Mouse (Mus musculus) midbrain, embryonic 12.5 days (tissue): ENCODE measurements around the gene Srrt. TPM values are rescaled to one million over a fixed set of nuclear protein-coding genes. Genes with fewer than 3 reads are reported as not detected.

Source experiments
- ATAC-seq: fragments of 200-750 bp; cut with Nextera tagmentation; 2 replicates; pipeline ENCODE4 v1.8.0; 2017; ENCODE audit warnings: low read depth, moderate TSS enrichment, moderate library complexity; ENCODE audit not compliant: low FRiP score
- H3K27ac ChIP-seq: fragments of 300-500 bp; sonication (generic); replicated peaks from 2 replicates; pipeline ENCODE4 v1.5.1; 2016; ENCODE audit warnings: mild to moderate bottlenecking
- H3K27me3 ChIP-seq: fragments of 300-500 bp; sonication (generic); 2 replicates; pipeline ENCODE4 v1.6.1; 2016; ENCODE audit warnings: mild to moderate bottlenecking
- H3K36me3 ChIP-seq: fragments of 300-500 bp; sonication (generic); 2 replicates; pipeline ENCODE4 v1.6.1; 2016
- H3K4me1 ChIP-seq: fragments of 300-500 bp; sonication (generic); 2 replicates; pipeline ENCODE4 v1.6.1; 2016
- H3K4me2 ChIP-seq: fragments of 300-500 bp; sonication (generic); replicated peaks from 2 replicates; pipeline ENCODE4 v1.6.1; 2016; ENCODE audit warnings: mild to moderate bottlenecking, moderate library complexity
- H3K4me3 ChIP-seq: fragments of 300-500 bp; sonication (generic); 2 replicates; pipeline ENCODE4 v1.5.1; 2016; ENCODE audit warnings: mild to moderate bottlenecking
- H3K9ac ChIP-seq: fragments of 300-500 bp; sonication (generic); replicated peaks from 2 replicates; pipeline ENCODE4 v1.6.1; 2016; ENCODE audit warnings: mild to moderate bottlenecking, moderate library complexity
- H3K9me3 ChIP-seq: fragments of 300-500 bp; sonication (generic); 2 replicates; pipeline ENCODE4 v1.6.1; 2016; ENCODE audit warnings: mild to moderate bottlenecking
- WGBS: fragments of 180-500 bp; shearing (Covaris S2); methylation state at CpG from one replicate; pipeline ENCODE4 v1.1.7; 2016; 5-methylcytosine and 5-hydroxymethylcytosine counted together
- polyA plus RNA-seq: library from polyadenylated mRNA; unstranded; fragments of >200 nt; fragmentation: Nextera tagmentation; extraction: Ambion mirVana; gene quantifications from 2 replicates; pipeline ENCODE4 v1.2.1, GENCODE M21; 2016

Gene Srrt
- polyA plus RNA-seq, 1 experiment from 2014 or later: 180 TPM

DNA sequence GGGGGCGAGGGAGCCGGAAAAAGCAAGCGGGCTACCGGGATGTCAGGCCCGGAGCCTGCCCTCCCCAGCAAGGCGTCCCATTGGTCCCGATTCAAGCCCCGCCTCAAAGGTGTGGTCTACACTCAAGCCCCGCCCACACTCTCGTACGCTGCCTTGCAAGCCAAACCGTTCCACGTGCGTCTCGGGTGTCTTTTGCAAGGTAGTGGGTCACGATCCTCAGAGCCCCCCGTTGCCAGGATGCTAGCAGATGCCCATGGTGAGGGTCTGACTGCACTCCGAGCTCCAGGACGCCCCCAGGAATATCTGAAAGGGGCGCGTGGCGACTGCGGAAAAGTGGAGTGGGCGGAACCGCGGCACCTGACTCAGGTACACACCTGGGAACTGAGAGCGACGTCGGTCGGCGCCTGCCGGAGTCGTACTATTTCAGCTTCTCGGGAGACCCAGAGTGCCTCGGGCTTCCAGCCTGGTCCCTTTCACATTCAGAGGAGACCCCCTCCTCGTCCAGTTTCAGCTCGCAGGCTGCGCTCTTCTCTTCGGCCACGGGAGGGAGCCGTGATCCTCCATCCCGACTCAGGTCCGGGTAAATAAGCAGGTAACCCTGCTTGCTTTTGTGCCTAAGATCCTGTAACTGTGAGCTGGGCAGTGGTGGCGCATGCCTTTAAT, 26.2 kb upstream of the Srrt start, which contains the start of gene Slc12a9:
Gene Slc12a9, minus strand, starts transcription at position 86 of the 663 bp plus-strand sequence.
- Histone ChIP-seq H3K27me3 (0 out of 2 replicates have a peak, but pooled peaks cover 5% of the 10 kb centered on the region), H3K27ac (peak within 1 kb of the TSS; percentile 76), H3K36me3 (0 out of 2 replicates have a peak, but pooled peaks cover 3% of the 10 kb centered on the region), H3K9me3 (no peaks in the 10 kb centered on the region), H3K9ac (peak within 1 kb of the TSS; percentile 85), H3K4me1 (peaks cover 12% of the 10 kb centered on the region), H3K4me3 (peak within 1 kb of the TSS; percentile 69), H3K4me2 (peak within 1 kb of the TSS; percentile 95)
- WGBS: under 1% methylated on average over 44 of the region's 44 CpGs
- ATAC-seq: peak; percentile 87

DNA sequence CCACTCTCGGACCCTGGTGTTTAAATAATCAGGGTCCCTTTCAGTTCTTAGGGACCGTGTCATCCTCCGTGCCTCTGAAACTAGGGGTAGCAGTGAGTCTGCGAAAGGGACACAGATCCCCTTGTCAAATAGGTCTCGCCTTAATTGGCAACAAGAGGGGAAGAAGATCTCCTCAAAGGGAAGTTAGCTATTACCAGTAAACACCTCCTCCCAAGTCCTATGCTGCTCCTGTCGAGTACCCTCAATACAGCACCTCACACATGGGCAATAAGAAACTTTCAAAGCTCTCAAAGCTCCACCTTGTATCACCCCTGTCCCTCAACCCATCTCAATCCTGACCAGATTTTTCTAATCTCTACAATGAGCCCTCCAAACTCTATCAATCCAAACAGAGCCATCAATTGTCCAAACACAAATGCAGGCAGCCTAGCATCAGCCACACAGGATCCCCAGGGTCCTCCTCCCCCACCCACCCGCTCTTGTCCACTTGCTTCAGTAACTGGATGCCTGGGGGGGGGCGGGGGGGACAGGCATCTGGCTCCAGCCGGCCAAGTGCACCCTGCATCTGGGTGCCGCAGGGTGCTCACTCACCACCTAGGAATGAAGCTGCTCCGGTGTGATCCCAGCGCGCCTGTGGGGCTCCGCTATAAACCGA, 25.5 kb upstream of the Srrt start:
- 15% methylated on average over 15 of the region's 15 CpGs for WGBS
- H3K27ac ChIP-seq: peak overlapping the region; percentile 76

DNA sequence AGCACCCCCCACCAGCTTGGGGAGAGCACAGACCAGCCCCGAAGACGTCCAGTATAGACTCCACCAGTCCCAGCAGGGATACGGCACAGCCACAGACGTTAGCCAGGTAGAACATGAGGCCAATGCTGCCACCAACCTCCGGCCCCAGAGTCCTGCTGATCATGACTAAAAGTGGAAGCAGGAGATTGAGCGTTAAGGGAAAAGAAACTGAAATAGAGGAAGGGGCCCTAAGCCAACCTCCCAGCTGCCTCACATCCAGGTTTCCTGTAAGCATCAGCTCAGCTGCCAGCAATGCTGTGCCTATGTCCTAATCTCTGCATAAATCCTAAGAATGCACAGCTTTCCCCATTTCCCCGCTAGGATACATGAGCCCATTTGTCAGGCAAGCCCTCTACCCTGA, 23.4 kb upstream of the Srrt start:
- no peaks in the 10 kb centered on the region for H3K9me3 ChIP-seq
- H3K9ac ChIP-seq: no peak overlapping the region
- ATAC-seq: no peak
- H3K4me1 ChIP-seq: peaks cover 11% of the 10 kb centered on the region
- no peak overlapping the region for H3K4me3 ChIP-seq
- H3K27ac ChIP-seq: no peak overlapping the region
- WGBS: 93% methylated on average over 7 of the region's 7 CpGs
- no peak overlapping the region for H3K4me2 ChIP-seq
- H3K27me3 ChIP-seq: no peaks in the 10 kb centered on the region
- peaks cover 17% of the 10 kb centered on the region for H3K36me3 ChIP-seq

More for the DNA sequence above, 25.5 kb upstream of the Srrt start:
- peaks cover 3% of the 10 kb centered on the region; the same call in 1 of the 2 replicates for H3K36me3 ChIP-seq
- H3K9ac ChIP-seq: peak overlapping the region; percentile 85
- peak overlapping the region; percentile 95 for H3K4me2 ChIP-seq
- peak overlapping the region; percentile 69 for H3K4me3 ChIP-seq
- no peak; the same call in 1 of the 2 replicates for ATAC-seq
- 0 out of 2 replicates have a peak, but pooled peaks cover 5% of the 10 kb centered on the region for H3K27me3 ChIP-seq
- H3K9me3 ChIP-seq: no peaks in the 10 kb centered on the region
- H3K4me1 ChIP-seq: peaks cover 11% of the 10 kb centered on the region

DNA sequence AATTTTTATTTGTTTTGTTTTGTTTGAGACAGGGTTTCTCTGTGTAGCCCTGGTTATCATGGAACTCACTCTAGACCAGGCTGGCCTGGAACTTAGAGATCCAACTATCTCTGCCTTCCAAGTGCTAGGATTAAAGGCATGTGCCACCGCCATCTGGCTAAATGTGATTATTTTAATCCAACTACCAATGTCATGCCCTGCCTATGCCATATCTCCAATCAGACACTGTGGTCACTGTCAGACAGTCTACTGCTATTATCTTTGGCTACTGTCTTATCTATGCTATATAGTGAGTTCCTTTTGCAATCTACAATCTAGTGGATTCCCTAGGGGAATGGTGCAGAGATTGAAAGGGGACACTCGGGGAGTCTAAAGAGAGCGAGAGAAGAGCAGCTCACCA, 13.5 kb upstream of the Srrt start:
- no peak overlapping the region for H3K4me3 ChIP-seq
- no peak overlapping the region for H3K27ac ChIP-seq
- H3K9me3 ChIP-seq: no peaks in the 10 kb centered on the region
- H3K27me3 ChIP-seq: peaks cover 5% of the 10 kb centered on the region; the same call in 1 of the 2 replicates
- H3K36me3 ChIP-seq: peaks cover 61% of the 10 kb centered on the region
- WGBS: 93% methylated on average over 3 of the region's 3 CpGs
- H3K9ac ChIP-seq: no peak overlapping the region
- H3K4me1 ChIP-seq: no peaks in the 10 kb centered on the region
- no peak overlapping the region for H3K4me2 ChIP-seq
- ATAC-seq: no peak

DNA sequence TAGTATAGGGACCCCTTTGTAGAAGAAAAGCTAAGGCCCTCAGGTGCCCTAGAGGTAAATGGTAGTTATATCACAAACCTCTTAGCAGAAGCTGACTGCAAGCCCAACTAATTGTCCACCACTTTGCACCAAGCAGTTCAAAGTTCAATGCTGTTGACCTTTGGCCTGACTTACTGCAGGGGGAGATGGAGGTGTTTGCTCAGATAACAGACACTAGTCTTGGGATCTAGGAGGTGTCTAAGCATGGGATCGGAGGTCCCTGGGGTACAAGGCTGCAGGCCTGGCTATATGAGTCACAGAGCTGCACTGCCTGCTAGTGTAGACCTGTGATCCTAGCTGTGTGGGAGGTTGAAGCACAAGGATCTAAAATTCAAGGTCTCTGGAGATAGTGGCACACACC, 11.1 kb upstream of the Srrt start:
- no peak overlapping the region for H3K4me2 ChIP-seq
- H3K9me3 ChIP-seq: no peaks in the 10 kb centered on the region
- 89% methylated on average over 1 of the region's 1 CpGs for WGBS
- peaks cover 11% of the 10 kb centered on the region; the same call in 1 of the 2 replicates for H3K27me3 ChIP-seq
- ATAC-seq: no peak
- peaks cover 21% of the 10 kb centered on the region for H3K4me1 ChIP-seq
- no peak overlapping the region for H3K27ac ChIP-seq
- no peak overlapping the region for H3K9ac ChIP-seq
- peaks cover 52% of the 10 kb centered on the region for H3K36me3 ChIP-seq
- no peak overlapping the region for H3K4me3 ChIP-seq

DNA sequence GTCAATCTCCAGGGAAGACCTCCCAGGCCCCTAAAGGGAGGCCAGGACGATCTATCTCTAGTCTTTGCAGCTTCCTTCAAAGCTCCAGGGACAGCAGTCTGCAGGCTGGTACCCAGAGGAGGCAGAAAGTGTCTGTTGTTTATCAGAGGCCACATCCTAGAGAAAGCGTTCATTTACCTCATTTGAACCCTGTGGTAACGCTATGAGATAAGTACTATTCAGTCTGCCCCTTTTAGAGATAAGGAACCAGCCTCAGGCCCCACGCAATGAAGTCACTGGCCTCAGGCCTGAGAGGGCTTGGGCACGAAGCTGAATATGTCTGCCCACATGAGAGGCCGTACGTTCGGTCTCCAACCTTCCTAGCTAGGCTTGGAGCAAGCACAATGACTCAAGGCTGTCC, 9.9 kb upstream of the Srrt start:
- 92% methylated on average over 8 of the region's 8 CpGs for WGBS
- H3K4me1 ChIP-seq: peaks cover 33% of the 10 kb centered on the region
- ATAC-seq: no peak
- H3K9me3 ChIP-seq: no peaks in the 10 kb centered on the region
- no peak overlapping the region for H3K27ac ChIP-seq
- H3K4me3 ChIP-seq: no peak overlapping the region
- peaks cover 11% of the 10 kb centered on the region; the same call in 1 of the 2 replicates for H3K27me3 ChIP-seq
- H3K4me2 ChIP-seq: no peak overlapping the region
- no peak overlapping the region for H3K9ac ChIP-seq
- H3K36me3 ChIP-seq: peaks cover 46% of the 10 kb centered on the region

DNA sequence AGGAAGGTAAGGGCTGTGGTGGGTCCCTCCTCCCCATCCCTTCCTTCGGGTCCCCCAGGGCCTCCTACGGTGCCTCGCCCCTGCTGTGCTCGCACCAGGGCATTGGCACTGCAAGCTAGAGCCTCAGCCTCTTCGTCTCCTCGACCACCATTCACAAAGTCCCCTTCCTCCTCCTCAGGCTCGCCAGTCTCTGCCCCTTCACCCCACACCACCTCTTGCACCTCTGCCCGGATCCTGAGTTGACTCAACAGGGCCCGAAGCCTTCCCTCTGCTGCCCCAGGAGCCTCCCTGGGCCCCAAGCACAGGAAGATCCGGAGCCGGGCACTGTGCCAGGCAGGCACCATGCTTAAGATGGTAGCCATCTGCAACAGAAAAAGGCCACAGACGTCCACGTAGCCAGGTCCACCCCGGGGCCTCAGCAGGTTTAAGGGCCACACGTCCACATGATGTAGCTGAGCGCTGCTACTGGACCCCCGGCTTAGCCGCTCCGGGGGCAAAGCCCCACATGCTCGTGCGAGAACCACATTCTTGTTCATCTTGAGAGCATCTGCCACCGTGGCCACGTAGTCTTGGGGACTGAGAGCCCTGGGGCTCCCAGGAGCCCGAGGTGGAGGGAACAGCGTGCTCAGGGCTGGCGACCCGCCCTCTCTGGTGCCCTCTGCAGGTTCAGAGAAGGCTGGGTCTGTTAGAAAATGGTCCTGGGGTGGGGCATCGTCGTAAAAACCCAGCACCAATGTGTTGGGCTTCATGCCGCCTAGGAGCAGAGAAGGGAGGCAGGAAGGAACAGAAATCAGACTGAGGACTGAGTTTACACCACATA, 7.8 kb upstream of the Srrt start:
- H3K9ac ChIP-seq: peak overlapping the region; percentile 74
- H3K9me3 ChIP-seq: no peaks in the 10 kb centered on the region
- no peak; the same call in 1 of the 2 replicates for ATAC-seq
- 34% methylated on average over 30 of the region's 30 CpGs for WGBS
- peaks cover 38% of the 10 kb centered on the region for H3K36me3 ChIP-seq
- peak overlapping the region; percentile 80; the same call in 1 of the 2 replicates for H3K27ac ChIP-seq
- peaks cover 11% of the 10 kb centered on the region; the same call in 1 of the 2 replicates for H3K27me3 ChIP-seq
- H3K4me3 ChIP-seq: no peak overlapping the region
- peak overlapping the region; percentile 73; the same call in 1 of the 2 replicates for H3K4me2 ChIP-seq
- peaks cover 40% of the 10 kb centered on the region for H3K4me1 ChIP-seq

DNA sequence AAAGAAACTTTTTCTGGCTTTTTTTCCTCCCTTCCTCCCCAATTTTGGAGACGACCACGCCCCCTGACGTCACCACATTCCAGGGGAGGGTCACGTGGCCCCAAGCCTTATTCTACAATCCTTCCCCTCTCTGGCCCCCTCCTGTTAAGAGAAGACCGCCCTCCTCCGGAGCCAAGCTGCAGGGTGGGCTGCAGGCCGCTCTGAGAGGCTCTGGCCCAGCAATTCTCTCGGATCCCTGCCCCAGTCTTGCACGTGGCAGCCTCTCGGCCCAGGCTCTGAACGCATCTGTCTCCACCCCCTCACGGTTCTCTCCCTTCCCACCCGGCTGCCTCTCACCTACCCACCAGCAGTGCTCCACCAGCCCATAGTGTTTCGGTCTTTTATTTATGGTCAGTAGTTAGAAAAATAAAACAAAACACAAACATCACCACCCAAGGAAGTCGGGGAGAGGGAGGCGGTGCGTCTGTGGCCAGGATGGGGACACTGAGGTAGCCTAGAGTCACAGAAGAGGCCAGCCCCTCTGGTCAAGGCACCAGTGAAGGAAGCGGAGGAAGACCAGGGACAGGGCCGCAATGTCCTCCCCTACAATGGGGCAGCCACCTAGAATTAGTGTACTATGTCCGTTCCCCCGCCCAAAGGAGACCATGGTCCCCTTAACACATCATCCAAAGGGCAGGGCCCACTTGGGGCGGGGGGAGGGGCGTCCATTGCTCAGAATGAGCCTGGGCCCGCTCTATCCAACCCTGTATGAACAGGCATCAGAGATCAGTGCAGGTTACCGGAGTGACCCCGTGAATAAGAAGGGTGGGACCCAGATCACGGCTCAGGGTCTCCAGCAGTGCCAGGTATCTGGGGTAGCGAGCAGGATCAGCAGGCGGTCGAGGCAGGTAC, 7.0 kb upstream of the Srrt start, which contains the start of gene Trip6:
Gene Trip6, minus strand, starts transcription at position 212 of the 891 bp plus-strand sequence.
- Histone ChIP-seq H3K4me1 (peaks cover 40% of the 10 kb centered on the region), H3K9ac (peak within 1 kb of the TSS; percentile 74), H3K27me3 (peaks cover 11% of the 10 kb centered on the region; the same call in 1 of the 2 replicates), H3K36me3 (peaks cover 38% of the 10 kb centered on the region), H3K4me3 (peak within 1 kb of the TSS; percentile 51), H3K27ac (peak within 1 kb of the TSS; percentile 80), H3K9me3 (no peaks in the 10 kb centered on the region), H3K4me2 (peak within 1 kb of the TSS; percentile 73)
- WGBS: 13% methylated on average over 30 of the region's 30 CpGs
- ATAC-seq: peak; percentile 88

DNA sequence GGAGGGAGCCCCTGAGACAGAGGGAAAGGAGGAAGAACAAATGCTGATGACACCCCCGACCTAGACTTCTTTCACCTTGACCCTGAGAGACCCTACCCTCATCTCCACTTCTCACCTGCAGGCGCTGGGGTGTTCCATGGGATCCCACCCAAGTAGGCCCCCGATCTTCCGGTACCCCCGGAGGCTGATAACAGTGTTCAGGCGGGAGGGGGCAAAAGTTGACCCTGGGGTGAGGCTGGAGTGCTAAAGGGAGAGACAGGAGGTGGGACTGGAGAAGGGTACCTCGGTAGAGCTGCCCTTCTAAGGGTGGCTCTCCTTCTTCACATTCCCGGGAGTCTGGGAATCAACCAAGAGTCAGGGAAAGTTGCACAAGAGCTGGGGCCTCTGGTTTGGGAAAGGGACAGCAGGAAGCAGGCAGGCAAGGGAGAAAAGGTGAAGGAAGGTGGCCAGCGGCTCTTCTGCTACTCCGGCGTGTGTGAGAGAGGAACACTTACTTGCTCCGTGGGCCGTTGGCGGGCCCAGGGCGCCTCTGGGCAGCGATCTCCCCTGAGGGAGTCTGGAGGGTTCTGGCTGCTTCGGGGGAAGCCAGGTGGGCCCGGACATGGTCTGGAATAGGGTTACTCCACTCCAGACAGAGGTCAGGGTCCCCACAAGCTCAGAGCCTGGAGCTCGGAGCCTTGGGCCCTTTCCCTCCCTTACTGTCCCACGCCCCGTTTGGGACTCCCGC, 6.2 kb upstream of the Srrt start:
- H3K9me3 ChIP-seq: no peaks in the 10 kb centered on the region
- peak; percentile 61 for ATAC-seq
- H3K4me3 ChIP-seq: peak overlapping the region; percentile 51
- H3K27me3 ChIP-seq: peaks cover 11% of the 10 kb centered on the region; the same call in 1 of the 2 replicates
- H3K27ac ChIP-seq: peak overlapping the region; percentile 80
- peaks cover 40% of the 10 kb centered on the region for H3K36me3 ChIP-seq
- peak overlapping the region; percentile 74 for H3K9ac ChIP-seq
- 3% methylated on average over 22 of the region's 22 CpGs for WGBS
- H3K4me1 ChIP-seq: peaks cover 40% of the 10 kb centered on the region
- peak overlapping the region; percentile 73 for H3K4me2 ChIP-seq

DNA sequence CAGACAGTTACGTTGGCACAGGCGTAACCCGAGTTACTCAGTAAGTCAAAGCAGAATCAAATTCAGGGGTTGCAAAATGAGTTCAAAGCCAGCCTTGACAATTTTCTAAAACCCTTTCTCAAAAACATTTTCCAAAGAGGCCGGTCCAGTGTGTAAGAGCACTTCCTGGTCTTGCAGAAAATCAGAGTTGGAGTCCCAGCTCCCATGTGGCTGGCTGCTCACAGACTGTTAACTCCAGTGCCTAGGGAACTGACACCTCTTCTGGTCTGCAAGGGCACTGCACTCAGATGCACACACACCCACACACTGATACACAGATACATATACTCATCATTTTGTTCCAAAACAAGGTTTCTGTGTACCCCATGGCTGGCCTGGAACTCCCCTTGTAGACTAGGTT, 882 bp upstream of the Srrt start:
- no peaks in the 10 kb centered on the region for H3K9me3 ChIP-seq
- no peaks in the 10 kb centered on the region for H3K27me3 ChIP-seq
- H3K36me3 ChIP-seq: peaks cover 45% of the 10 kb centered on the region
- 98% methylated on average over 4 of the region's 4 CpGs for WGBS
- H3K4me2 ChIP-seq: peak overlapping the region; percentile 67
- ATAC-seq: no peak
- H3K4me3 ChIP-seq: peak overlapping the region; percentile 94
- H3K9ac ChIP-seq: peak overlapping the region; percentile 94
- H3K4me1 ChIP-seq: peaks cover 44% of the 10 kb centered on the region
- H3K27ac ChIP-seq: peak overlapping the region; percentile 96; the same call in 1 of the 2 replicates
